Mouse (Mus musculus) neural tube, embryonic 14.5 days (tissue): Measurements from ENCODE around the gene Apobec3. TPM values are rescaled to one million over a fixed set of nuclear protein-coding genes. Genes with fewer than 3 reads are reported as not detected.
"Not testable (repeated sequence)": the region's sequence is repeated elsewhere in the genome, so short reads cannot be mapped to it uniquely, and the experiment has no call there.

ENCODE experiments used
- ATAC-seq: fragments of 200-750 bp; cut with Nextera tagmentation; 2 replicates; pipeline ENCODE4 v1.8.0; 2017; ENCODE audit warnings: low read depth, mild to moderate bottlenecking, moderate TSS enrichment, moderate library complexity
- H3K27ac ChIP-seq: fragments of 300-500 bp; sonication (generic); 2 replicates; pipeline ENCODE4 v1.5.1; 2014; ENCODE audit warnings: low read depth, mild to moderate bottlenecking, control low read depth, low read length, moderate library complexity, mixed read lengths
- H3K27me3 ChIP-seq: fragments of 300-500 bp; sonication (generic); 2 replicates; pipeline ENCODE4 v1.6.1; 2014; ENCODE audit warnings: low read length; ENCODE audit not compliant: control insufficient read depth, insufficient read depth
- H3K36me3 ChIP-seq: fragments of 300-500 bp; sonication (generic); 2 replicates; pipeline ENCODE4 v1.6.1; 2014; ENCODE audit warnings: low read length, mixed read lengths; ENCODE audit not compliant: control insufficient read depth, insufficient read depth
- H3K4me1 ChIP-seq: fragments of 300-500 bp; sonication (generic); 2 replicates; pipeline ENCODE4 v1.6.1; 2014; ENCODE audit warnings: low read length; ENCODE audit not compliant: control insufficient read depth, insufficient read depth
- H3K4me2 ChIP-seq: fragments of 300-500 bp; sonication (generic); 2 replicates; pipeline ENCODE4 v1.6.1; 2014; ENCODE audit warnings: mild to moderate bottlenecking, low read depth, low read length, control low read depth
- H3K4me3 ChIP-seq: fragments of 300-500 bp; sonication (generic); 2 replicates; pipeline ENCODE4 v1.5.1; 2014; ENCODE audit warnings: low read depth, low read length, control low read depth, mixed read lengths
- H3K9ac ChIP-seq: fragments of 300-500 bp; sonication (generic); replicated peaks from 2 replicates; pipeline ENCODE4 v1.6.1; 2014; ENCODE audit warnings: low read depth, mild to moderate bottlenecking, control low read depth, low read length, mixed read lengths
- H3K9me3 ChIP-seq: fragments of 300-500 bp; sonication (generic); 2 replicates; pipeline ENCODE4 v1.6.1; 2016; ENCODE audit warnings: low read length; ENCODE audit not compliant: control insufficient read depth
- WGBS: fragments of 180-500 bp; shearing (Covaris S2); extraction: QIAGEN DNeasy Blood & Tissue Kit; methylation state at CpG from one replicate; pipeline ENCODE4 v1.1.7; 2014; 5-methylcytosine and 5-hydroxymethylcytosine counted together
- polyA plus RNA-seq: library from polyadenylated mRNA; unstranded; fragments of >200 nt; fragmentation: Nextera tagmentation; extraction: Ambion mirVana; gene quantifications from 2 replicates; pipeline ENCODE4 v1.2.1, GENCODE M21; 2014

Gene Apobec3
- polyA plus RNA-seq, 1 experiment from 2014 or later: 2.3 TPM

GRCm38 (mm10) chr15:79936374-79936751 is 44.9 kb downstream of the Apobec3 start:
- Histone ChIP-seq H3K4me3 (no peak overlapping the region), H3K36me3 (no peaks in the 10 kb centered on the region), H3K27me3 (peaks cover 6% of the 10 kb centered on the region; the same call in 1 of the 2 replicates), H3K9ac (no peak overlapping the region), H3K4me2 (no peak overlapping the region), H3K27ac (no peak overlapping the region), H3K9me3 (no peaks in the 10 kb centered on the region), H3K4me1 (0 out of 2 replicates have a peak, but pooled peaks cover 8% of the 10 kb centered on the region)
- WGBS: 75% methylated on average over 7 of the region's 7 CpGs
- ATAC-seq: no peak

GRCm38 (mm10) chr15:79939020-79939419 is 47.6 kb downstream of the Apobec3 start:
- WGBS: 93% methylated on average over 12 of the region's 12 CpGs
- H3K4me2 ChIP-seq: no peak overlapping the region
- ATAC-seq: no peak
- no peak overlapping the region for H3K9ac ChIP-seq
- H3K4me1 ChIP-seq: 0 out of 2 replicates have a peak, but pooled peaks cover 3% of the 10 kb centered on the region
- H3K27ac ChIP-seq: no peak overlapping the region
- no peaks in the 10 kb centered on the region for H3K9me3 ChIP-seq
- H3K4me3 ChIP-seq: no peak overlapping the region
- H3K27me3 ChIP-seq: no peaks in the 10 kb centered on the region
- H3K36me3 ChIP-seq: no peaks in the 10 kb centered on the region

GRCm38 (mm10) chr15:79939501-79939900 is 48.0 kb downstream of the Apobec3 start:
- not testable (repeated sequence) for H3K9me3 ChIP-seq, H3K36me3 ChIP-seq, H3K9ac ChIP-seq, H3K4me3 ChIP-seq, H3K27me3 ChIP-seq, ATAC-seq, H3K4me2 ChIP-seq, H3K27ac ChIP-seq, H3K4me1 ChIP-seq
- 87% methylated on average over 4 of the region's 7 CpGs for WGBS

- no peak for ATAC-seq
- Histone ChIP-seq H3K9me3 (no peaks in the 10 kb centered on the region), H3K9ac (no peak overlapping the region), H3K4me3 (no peak overlapping the region), H3K4me2 (no peak overlapping the region), H3K27ac (no peak overlapping the region), H3K4me1 (no peaks in the 10 kb centered on the region), H3K36me3 (no peaks in the 10 kb centered on the region), H3K27me3 (no peaks in the 10 kb centered on the region)
- WGBS: 83% methylated on average over 16 of the region's 16 CpGs
Observed at GRCm38 (mm10) chr15:79939913-79940312, 48.5 kb downstream of the Apobec3 start.

- no peaks in the 10 kb centered on the region for H3K27me3 ChIP-seq
- no peak overlapping the region for H3K4me2 ChIP-seq
- H3K36me3 ChIP-seq: no peaks in the 10 kb centered on the region
- 27% methylated on average over 8 of the region's 8 CpGs for WGBS
- no peaks in the 10 kb centered on the region for H3K9me3 ChIP-seq
- no peak overlapping the region for H3K27ac ChIP-seq
- H3K4me3 ChIP-seq: no peak overlapping the region
- H3K9ac ChIP-seq: no peak overlapping the region
- ATAC-seq: no peak
- H3K4me1 ChIP-seq: no peaks in the 10 kb centered on the region
Observed at GRCm38 (mm10) chr15:79940932-79941331, 49.5 kb downstream of the Apobec3 start.

GRCm38 (mm10) chr15:79942541-79942940 is 51.1 kb downstream of the Apobec3 start:
- Histone ChIP-seq H3K4me3 (no peak overlapping the region), H3K27me3 (no peaks in the 10 kb centered on the region), H3K9me3 (no peaks in the 10 kb centered on the region), H3K4me2 (no peak overlapping the region), H3K9ac (no peak overlapping the region), H3K4me1 (no peaks in the 10 kb centered on the region), H3K27ac (no peak overlapping the region), H3K36me3 (no peaks in the 10 kb centered on the region)
- WGBS: 60% methylated on average over 6 of the region's 6 CpGs
- no peak for ATAC-seq

- Histone ChIP-seq H3K36me3 (no peaks in the 10 kb centered on the region), H3K4me2 (no peak overlapping the region), H3K4me3 (no peak overlapping the region), H3K9ac (no peak overlapping the region), H3K27me3 (no peaks in the 10 kb centered on the region), H3K27ac (no peak overlapping the region), H3K9me3 (no peaks in the 10 kb centered on the region), H3K4me1 (no peaks in the 10 kb centered on the region)
- ATAC-seq: no peak
- WGBS: 82% methylated on average over 3 of the region's 3 CpGs
Observed at GRCm38 (mm10) chr15:79943584-79943983, 52.1 kb downstream of the Apobec3 start.

GRCm38 (mm10) chr15:79944948-79945347 is 53.5 kb downstream of the Apobec3 start:
- no peak overlapping the region for H3K9ac ChIP-seq
- H3K9me3 ChIP-seq: no peaks in the 10 kb centered on the region
- H3K4me2 ChIP-seq: no peak overlapping the region
- peaks cover 6% of the 10 kb centered on the region for H3K4me1 ChIP-seq
- no peak overlapping the region for H3K4me3 ChIP-seq
- no peaks in the 10 kb centered on the region for H3K36me3 ChIP-seq
- H3K27me3 ChIP-seq: no peaks in the 10 kb centered on the region
- ATAC-seq: no peak
- H3K27ac ChIP-seq: no peak overlapping the region
- 90% methylated on average over 5 of the region's 5 CpGs for WGBS

GRCm38 (mm10) chr15:79946022-79946421 is 54.6 kb downstream of the Apobec3 start:
- peaks cover 10% of the 10 kb centered on the region for H3K4me1 ChIP-seq
- no peak overlapping the region for H3K4me2 ChIP-seq
- WGBS: 14% methylated on average over 4 of the region's 4 CpGs
- no peak overlapping the region for H3K9ac ChIP-seq
- H3K36me3 ChIP-seq: no peaks in the 10 kb centered on the region
- no peaks in the 10 kb centered on the region for H3K27me3 ChIP-seq
- no peak overlapping the region for H3K4me3 ChIP-seq
- H3K27ac ChIP-seq: no peak overlapping the region
- peak; percentile 82; the same call in 1 of the 2 replicates for ATAC-seq
- no peaks in the 10 kb centered on the region for H3K9me3 ChIP-seq

GRCm38 (mm10) chr15:79946790-79947189 is 55.3 kb downstream of the Apobec3 start:
- Histone ChIP-seq H3K27ac (no peak overlapping the region), H3K4me1 (peaks cover 15% of the 10 kb centered on the region), H3K9ac (no peak overlapping the region), H3K9me3 (no peaks in the 10 kb centered on the region), H3K4me3 (no peak overlapping the region), H3K4me2 (no peak overlapping the region), H3K36me3 (no peaks in the 10 kb centered on the region), H3K27me3 (no peaks in the 10 kb centered on the region)
- 64% methylated on average over 9 of the region's 9 CpGs for WGBS
- no peak for ATAC-seq
